Mouse (Mus musculus): Measurements from ENCODE around the gene Gm4559. TPM values are rescaled to one million over a fixed set of nuclear protein-coding genes. Genes with fewer than 3 reads are reported as not detected.
"Not testable (repeated sequence)": the region's sequence is repeated elsewhere in the genome, so short reads cannot be mapped to it uniquely, and the experiment has no call there.

Gm4559 gene
- not detected for total RNA-seq (2021)
- long read RNA-seq, experiment 1: 0 reads
- long read RNA-seq, experiment 2: 0 reads

- not testable (repeated sequence) for DNase-seq
Observed at GRCm38 (mm10) chr7:142274263-142274662, at the start of gene Gm4559. Gene Gm4559 (minus strand): TSS chr7:142274363.

- DNase-seq: no peak
Observed at GRCm38 (mm10) chr7:142323396-142324117, 49.4 kb upstream of the Gm4559 start.

- DNase-seq: no peak
Observed at GRCm38 (mm10) chr7:142322641-142323040, 48.5 kb upstream of the Gm4559 start.

GRCm38 (mm10) chr7:142321637-142322306 is 47.6 kb upstream of the Gm4559 start:
- not testable (repeated sequence) for DNase-seq

GRCm38 (mm10) chr7:142320906-142321305 is 46.7 kb upstream of the Gm4559 start:
- no peak for DNase-seq

- DNase-seq: no peak
Observed at GRCm38 (mm10) chr7:142319124-142319523, 45.0 kb upstream of the Gm4559 start.

GRCm38 (mm10) chr7:142317216-142317615 is 43.1 kb upstream of the Gm4559 start:
- no peak for DNase-seq

GRCm38 (mm10) chr7:142316558-142316957 is 42.4 kb upstream of the Gm4559 start:
- no peak for DNase-seq

GRCm38 (mm10) chr7:142314600-142315285 is 40.6 kb upstream of the Gm4559 start:
- DNase-seq: no peak

GRCm38 (mm10) chr7:142303929-142304328 is 29.8 kb upstream of the Gm4559 start:
- DNase-seq: not testable (repeated sequence)

- DNase-seq: no peak
Observed at GRCm38 (mm10) chr7:142303249-142303648, 29.1 kb upstream of the Gm4559 start, which contains the start of gene Krtap5-4. Gene Krtap5-4 (plus strand): TSS chr7:142303549.

GRCm38 (mm10) chr7:142297018-142297417 is 22.9 kb upstream of the Gm4559 start, which contains the start of gene Krtap5-1:
Gene Krtap5-1 (minus strand): TSS chr7:142297118.
- DNase-seq: not testable (repeated sequence)

GRCm38 (mm10) chr7:142296108-142296507 is 21.9 kb upstream of the Gm4559 start:
- not testable (repeated sequence) for DNase-seq

- no peak for DNase-seq
Observed at GRCm38 (mm10) chr7:142295418-142295817, 21.3 kb upstream of the Gm4559 start.

- not testable (repeated sequence) for DNase-seq
Observed at GRCm38 (mm10) chr7:142293851-142294250, 19.7 kb upstream of the Gm4559 start.

- not testable (repeated sequence) for DNase-seq
Observed at GRCm38 (mm10) chr7:142285910-142286612, 11.9 kb upstream of the Gm4559 start.

- DNase-seq: peak; percentile 19
Observed at GRCm38 (mm10) chr7:142285130-142285835, 11.1 kb upstream of the Gm4559 start.

- DNase-seq: peak; percentile 94
Observed at GRCm38 (mm10) chr7:142284615-142285080, 10.5 kb upstream of the Gm4559 start.

GRCm38 (mm10) chr7:142284023-142284591 is 9.9 kb upstream of the Gm4559 start:
- DNase-seq: peak; percentile 43

GRCm38 (mm10) chr7:142282847-142283246 is 8.7 kb upstream of the Gm4559 start:
- DNase-seq: not testable (repeated sequence)

- DNase-seq: not testable (repeated sequence)
Observed at GRCm38 (mm10) chr7:142279291-142279690, 5.1 kb upstream of the Gm4559 start.

All from gastrocnemius, postnatal 10 days (tissue).